Mouse (Mus musculus): ENCODE results near the gene Zfp53.

DNA sequence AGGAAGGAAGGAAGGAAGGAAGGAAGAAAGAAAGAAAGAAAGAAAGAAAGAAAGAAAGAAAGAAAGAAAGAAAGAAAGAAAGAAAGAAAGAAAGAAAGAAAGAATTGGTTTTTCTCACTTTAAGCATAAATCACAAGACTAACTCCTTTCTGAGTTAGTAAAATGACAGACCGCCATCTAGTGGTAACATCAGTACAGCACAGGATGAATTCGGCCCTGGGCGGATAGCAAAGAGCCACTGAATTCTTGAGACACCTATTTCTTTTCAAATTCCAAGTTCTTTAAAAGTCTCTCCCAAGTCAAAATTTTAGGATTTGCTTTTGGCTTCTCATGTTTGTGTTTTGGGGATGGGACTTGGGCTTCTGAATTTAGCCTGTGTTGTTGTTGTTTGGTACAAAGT, 39.1 kb upstream of the Zfp53 start:
- TF ChIP-seq GATA1 (IDR thresholded peaks at IDR 0.05; ENCODE audit: borderline replicate concordance, low read length), result no peak
- TF ChIP-seq FLI1 (IDR thresholded peaks at IDR 0.05; ENCODE audit: low read length), result no peak
